Mouse (Mus musculus): ENCODE measurements around the gene Slc16a9.

Gene Slc16a9

GRCm38 (mm10) chr10:70246076-70246475, 1.2 kb downstream of the Slc16a9 start:
- in situ Hi-C loops (cut with MseI, MboI): no loop called here

- in situ Hi-C loops (cut with MseI, MboI): no loop called here
These were observed 5.5 kb downstream of the Slc16a9 start for GRCm38 (mm10) chr10:70250354-70250753.

DNA sequence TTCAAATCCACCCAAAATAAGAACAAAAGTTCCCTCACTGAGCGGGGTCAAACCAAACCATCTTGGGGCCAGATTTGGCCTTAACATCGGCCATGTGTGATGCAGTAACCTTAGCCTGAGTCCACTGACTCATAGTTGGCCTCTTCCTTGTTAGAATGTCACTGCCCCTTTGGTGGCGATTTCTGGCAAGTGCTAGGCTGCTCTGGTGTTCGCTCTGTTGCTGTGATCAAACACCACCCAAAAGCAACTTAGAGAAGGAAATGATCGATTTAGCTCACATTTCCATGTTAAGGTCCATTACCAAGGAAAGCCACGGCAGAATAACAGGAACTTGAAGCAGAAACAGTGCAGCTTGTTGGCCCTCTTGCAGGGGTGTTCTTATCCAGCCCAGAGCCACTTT, 5.9 kb downstream of the Slc16a9 start:
- in situ Hi-C loops (cut with MseI, MboI): no loop called here

- in situ Hi-C loops (cut with MseI, MboI): no loop called here
These were observed 9.8 kb downstream of the Slc16a9 start for GRCm38 (mm10) chr10:70254666-70255065.

DNA sequence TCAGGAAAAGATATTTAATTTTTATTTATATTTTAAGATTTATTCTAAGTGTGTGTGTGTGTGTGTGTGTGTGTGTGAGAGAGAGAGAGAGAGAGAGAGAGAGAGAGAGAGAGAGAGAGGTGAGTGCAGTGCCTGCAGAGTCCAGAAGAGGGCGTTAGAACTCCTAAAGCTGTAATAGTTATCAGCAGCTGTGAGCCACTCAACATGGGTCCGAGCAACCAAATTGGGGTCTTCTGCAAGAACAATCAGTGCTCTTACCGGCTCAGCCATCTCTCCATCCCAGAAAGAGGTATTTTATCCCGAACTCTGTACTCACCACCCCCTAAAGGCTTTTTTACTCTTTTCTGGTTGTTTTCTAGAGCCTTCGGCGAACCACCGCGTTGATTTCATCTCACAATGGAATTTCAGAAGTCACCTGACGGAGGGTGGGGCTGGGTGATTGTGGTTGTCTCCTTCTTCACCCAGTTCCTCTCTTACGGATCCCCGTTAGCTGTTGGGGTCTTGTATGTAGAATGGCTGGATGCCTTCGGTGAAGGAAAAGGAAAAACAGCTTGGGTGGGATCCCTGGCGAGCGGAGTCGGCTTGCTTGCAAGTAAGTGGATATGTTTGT, 10.8 kb downstream of the Slc16a9 start:
- in situ Hi-C loops (cut with MseI, MboI): no loop called here

- in situ Hi-C loops (cut with MseI, MboI): no loop called here
These were observed 12.1 kb downstream of the Slc16a9 start for GRCm38 (mm10) chr10:70257029-70257428.

GRCm38 (mm10) chr10:70260904-70261303, 16.0 kb downstream of the Slc16a9 start:
- in situ Hi-C loops (cut with MseI, MboI): no loop called here

DNA sequence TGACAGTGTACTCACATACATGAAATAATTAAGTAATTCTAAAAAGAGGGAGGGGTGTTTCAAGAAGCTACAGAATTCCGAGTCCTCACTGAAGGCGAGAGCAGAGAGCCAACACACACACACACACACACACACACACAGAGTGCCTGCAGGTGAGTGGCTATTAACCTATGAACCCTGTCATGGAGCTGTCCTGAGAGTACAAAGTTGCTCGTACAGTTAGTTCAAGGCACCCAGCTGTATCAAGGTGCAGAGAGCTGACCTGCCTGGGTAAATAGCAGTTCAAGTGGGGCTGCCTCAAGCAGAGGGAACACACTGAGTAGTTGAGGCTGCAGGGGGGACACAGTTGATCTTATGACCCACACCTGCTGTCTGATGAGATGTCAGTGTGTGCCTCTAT, 17.2 kb downstream of the Slc16a9 start:
- in situ Hi-C loops (cut with MseI, MboI): no loop called here

GRCm38 (mm10) chr10:70263681-70264189, 18.8 kb downstream of the Slc16a9 start:
- in situ Hi-C loops (cut with MseI, MboI): no loop called here

- in situ Hi-C loops (cut with MseI, MboI): no loop called here
These were observed 19.6 kb downstream of the Slc16a9 start for GRCm38 (mm10) chr10:70264337-70265036.

GRCm38 (mm10) chr10:70266501-70266900, 21.6 kb downstream of the Slc16a9 start:
- in situ Hi-C loops (cut with MseI, MboI): no loop called here

- in situ Hi-C loops (cut with MseI, MboI): no loop called here
These were observed 23.9 kb downstream of the Slc16a9 start for GRCm38 (mm10) chr10:70268581-70269446.

DNA sequence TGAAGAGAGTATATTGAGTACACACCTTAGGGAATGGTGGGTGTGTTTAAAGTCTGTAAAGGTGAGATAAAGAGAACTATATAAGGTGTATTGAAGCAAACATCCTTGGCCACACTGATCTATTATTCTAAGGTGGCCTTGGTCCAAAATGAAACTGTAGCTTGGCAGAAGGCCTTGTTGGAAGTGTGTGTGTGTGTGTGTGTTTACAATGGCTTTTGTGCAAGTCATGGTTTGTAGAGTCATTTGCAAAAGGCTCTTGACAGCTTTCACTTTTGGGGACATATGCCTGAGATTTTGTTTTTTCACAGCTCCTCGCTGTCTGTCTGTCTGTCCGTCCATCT, 24.5 kb downstream of the Slc16a9 start:
- in situ Hi-C loops (cut with MseI, MboI): no loop called here

GRCm38 (mm10) chr10:70276678-70277077, 31.8 kb downstream of the Slc16a9 start:
- in situ Hi-C loops (cut with MseI, MboI): no loop called here

- in situ Hi-C loops (cut with MseI, MboI): no loop called here
These were observed 34.4 kb downstream of the Slc16a9 start for GRCm38 (mm10) chr10:70279349-70279748.

GRCm38 (mm10) chr10:70287825-70288235, 42.9 kb downstream of the Slc16a9 start:
- in situ Hi-C loops (cut with MseI, MboI): no loop called here

GRCm38 (mm10) chr10:70288406-70289327, 43.8 kb downstream of the Slc16a9 start:
- in situ Hi-C loops (cut with MseI, MboI): no loop called here

GRCm38 (mm10) chr10:70292014-70292413, 47.1 kb downstream of the Slc16a9 start:
- in situ Hi-C loops (cut with MseI, MboI): loop anchor here (10.0 kb wide), 1 partner anchor 97 kb away; no protein-coding TSS in a partner anchor

- in situ Hi-C loops (cut with MseI, MboI): loop anchor here (10.0 kb wide), 1 partner anchor 99 kb away; no protein-coding TSS in a partner anchor
These were observed 49.2 kb downstream of the Slc16a9 start for GRCm38 (mm10) chr10:70294094-70294493.

DNA sequence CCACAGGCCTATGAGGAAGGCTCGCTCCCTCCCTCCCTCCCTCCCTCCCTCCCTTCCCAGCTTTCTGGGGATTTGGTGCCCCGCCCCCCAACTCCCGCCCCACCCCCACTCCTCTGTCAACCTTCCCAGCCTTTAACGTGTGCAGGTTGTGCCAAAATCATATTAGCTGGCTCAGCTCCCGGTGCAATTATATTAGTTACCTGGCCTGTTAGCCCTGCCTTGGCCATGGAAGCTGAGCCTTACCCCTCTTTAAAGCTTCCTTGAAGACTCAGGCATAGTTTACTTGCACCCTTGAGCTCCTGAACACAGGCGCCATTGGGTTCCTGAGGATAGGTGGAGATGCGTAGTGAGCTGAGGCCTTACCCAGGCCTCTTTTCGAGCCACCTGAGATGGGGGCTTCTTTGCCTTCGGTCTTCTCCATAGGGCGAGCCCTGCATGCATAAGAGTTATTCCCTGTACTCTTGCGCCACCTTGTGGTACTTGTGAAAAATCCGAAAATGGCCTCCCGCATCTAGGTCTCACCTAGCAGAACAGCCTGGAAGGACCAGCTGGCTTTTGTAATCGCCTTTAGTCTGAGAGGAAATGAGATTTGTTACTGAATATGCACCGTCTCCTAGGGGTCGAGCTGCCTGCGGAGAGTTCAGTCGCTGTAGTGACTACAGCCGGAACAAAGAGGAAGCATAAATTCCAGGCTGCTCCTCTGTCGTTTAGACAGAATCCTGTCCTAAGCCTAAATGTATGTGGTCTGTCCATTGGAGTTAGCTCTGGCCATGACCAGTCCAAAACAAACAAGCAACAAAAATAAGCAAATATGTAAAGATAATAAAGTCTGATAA, 51.8 kb downstream of the Slc16a9 start:
- in situ Hi-C loops (cut with MseI, MboI): loop anchor here (10.0 kb wide), 1 partner anchor 102 kb away; no protein-coding TSS in a partner anchor
